Mouse (Mus musculus): ENCODE measurements at regions not wholly inside any gene's neighbourhood (a gene's known extent, or its start where the extent isn't known, plus 50 kb on each side); places are given as distances from the start of the nearest gene placed in this dataset.

GRCm38 (mm10) chr13:15853022-15853566 is 158.6 kb upstream of the Inhba start:
- no peak for TF ChIP-seq CTCF (IDR thresholded peaks at IDR 0.05)
- TF ChIP-seq EP300 (IDR thresholded peaks at IDR 0.05): no peak
